Mouse (Mus musculus) CH12.LX (cell line): ENCODE measurements at regions not wholly inside any gene's neighbourhood (a gene's known extent, or its start where the extent isn't known, plus 50 kb on each side); places are given as distances from the start of the nearest gene placed in this dataset.

ENCODE experiments used
- DNase-seq: peaks from one replicate; pipeline ENCODE4 v3.0.0-alpha.2; 2013; ENCODE audit errors: extremely low read depth
- H3K27ac ChIP-seq: 2 replicates; pipeline ENCODE4 v1.5.1; 2012; ENCODE audit warnings: low read depth, mild to moderate bottlenecking, control low read depth, moderate library complexity; ENCODE audit not compliant: insufficient read depth
- H3K27me3 ChIP-seq: replicated peaks from 2 replicates; pipeline ENCODE3; 2012; ENCODE audit warnings: inconsistent platforms
- H3K36me3 ChIP-seq, 2 experiments: replicated peaks in 1 of 2; 2 replicates each; pipeline versions ENCODE3 to v1.6.1; 2012; ENCODE audit warnings: inconsistent platforms in 1 of 2, low read length in 1 of 2, mild to moderate bottlenecking in 1 of 2, mixed read lengths in 1 of 2, moderate library complexity in 1 of 2; ENCODE audit not compliant: control insufficient read depth in 1 of 2, insufficient read depth in 1 of 2
- H3K4me1 ChIP-seq, 2 experiments: 2 replicates each; pipeline ENCODE4 v1.6.1; 2012; ENCODE audit warnings: inconsistent platforms in 1 of 2, moderate library complexity in 1 of 2; ENCODE audit not compliant: insufficient read depth in 2 of 2, control insufficient read depth in 1 of 2
- H3K4me2 ChIP-seq: 2 replicates; pipeline ENCODE4 v1.6.1; 2012; ENCODE audit warnings: low read depth, mild to moderate bottlenecking, control low read depth; ENCODE audit not compliant: poor library complexity, insufficient read depth, severe bottlenecking
- H3K4me3 ChIP-seq, 3 experiments: fragments of 150-350 bp in 1 of 3; sonication (generic) in 1 of 3; replicated peaks in 1 of 3; 2 replicates each; pipeline versions ENCODE3 to v1.5.1; 2011 to 2012; ENCODE audit warnings: low read depth in 2 of 3, low read length in 2 of 3, mild to moderate bottlenecking in 2 of 3, moderate library complexity in 2 of 3, control low read depth in 1 of 3, improper control_type of control experiment in 1 of 3, inconsistent platforms in 1 of 3, mixed read lengths in 1 of 3; ENCODE audit not compliant: poor library complexity in 1 of 3
- H3K79me2 ChIP-seq: replicated peaks from 2 replicates; pipeline ENCODE4 v1.6.1; 2012; ENCODE audit warnings: mild to moderate bottlenecking, moderate library complexity; ENCODE audit not compliant: control insufficient read depth, poor library complexity, insufficient read depth, severe bottlenecking; ENCODE audit errors: extremely low read depth
- H3K9ac ChIP-seq: 2 replicates; pipeline ENCODE4 v1.6.1; 2012; ENCODE audit warnings: low read depth, mild to moderate bottlenecking, control low read depth, moderate library complexity; ENCODE audit not compliant: insufficient read depth
- H3K9me3 ChIP-seq: replicated peaks from 2 replicates; pipeline ENCODE3; 2012; ENCODE audit warnings: low read length, inconsistent platforms, mixed read lengths
- MAX ChIP-seq: IDR thresholded peaks from 2 replicates; pipeline ENCODE4 v1.6.1; 2011; ENCODE audit warnings: low read length, improper control_type of control experiment
- MYC ChIP-seq: IDR thresholded peaks from 2 replicates; pipeline ENCODE4 v1.6.1; 2011; ENCODE audit warnings: low read depth, mild to moderate bottlenecking, improper control_type of control experiment, low read length
- NRF1 ChIP-seq: IDR thresholded peaks from 2 replicates; pipeline ENCODE4 v1.6.1; 2014; ENCODE audit warnings: low read depth, mild to moderate bottlenecking, inconsistent platforms, low read length, improper control_type of control experiment, moderate library complexity
- SIN3A ChIP-seq: IDR thresholded peaks from 2 replicates; pipeline ENCODE4 v1.6.1; 2012; ENCODE audit warnings: low read length, improper control_type of control experiment, inconsistent platforms
- dilution Hi-C: fragments of 300-500 bp; cut with MboI; formaldehyde crosslinking; loops from 2 replicates; pipeline ENCODE4 v1.14.3; 2020; ENCODE audit warnings: low sequenced_read_pairs; ENCODE audit not compliant: extremely low pct_unique_long_range_greater_than_20kb, extremely low pct_ligation_motif_present
- in situ Hi-C: fragments of 300-500 bp; cut with MboI; formaldehyde crosslinking; loops from 3 replicates; pipeline ENCODE4 v1.14.3; 2019; ENCODE audit warnings: low sequenced_read_pairs, low pct_ligation_motif_present, low pct_unique_long_range_greater_than_20kb, mixed read lengths

DNA sequence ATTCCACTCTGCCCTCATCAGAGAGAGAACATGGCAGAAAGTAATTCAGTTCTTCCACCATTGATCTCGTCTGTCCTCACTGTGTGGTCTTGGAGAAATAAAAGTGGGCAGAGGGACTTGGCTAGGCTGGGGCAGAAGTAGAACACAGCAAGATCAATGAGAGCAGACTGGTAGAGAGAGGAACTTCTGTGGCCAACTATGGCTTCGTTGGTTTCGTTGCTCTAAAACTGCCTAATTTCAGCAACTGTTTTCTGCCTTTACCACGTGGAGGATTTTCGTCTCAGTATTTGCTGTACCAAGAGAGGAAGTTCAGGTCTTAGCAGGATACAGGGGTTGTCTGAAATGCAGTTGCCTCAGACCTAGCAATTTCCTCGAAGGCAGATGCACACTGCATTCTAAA is 63.4 kb upstream of the Wdr11 start:
- dilution Hi-C loops (no loop called here), in situ Hi-C loops (no loop called here)
- H3K36me3 ChIP-seq, result no peaks in the 10 kb centered on the region
- H3K9me3 ChIP-seq, result no peaks in the 10 kb centered on the region
- H3K4me2 ChIP-seq, result peak overlapping the region; percentile 63; the same call in 1 of the 2 replicates
- no peak overlapping the region; the same call in 1 of the 2 replicates for H3K9ac ChIP-seq
- H3K4me3 ChIP-seq, result no peak overlapping the region
- 0 out of 2 replicates have a peak, but pooled peaks have one; percentile 3 for TF ChIP-seq MYC
- no peak for TF ChIP-seq NRF1
- no peak for TF ChIP-seq SIN3A
- TF ChIP-seq MAX, result peak; percentile 61
- peak overlapping the region; percentile 15; the same call in 1 of the 2 replicates for H3K27ac ChIP-seq
- peaks cover 72% of the 10 kb centered on the region for H3K27me3 ChIP-seq
- peaks cover 4 to 8% of the 10 kb centered on the region in 2 experiments; a peak in 1 of 4 replicates for H3K4me1 ChIP-seq
- H3K79me2 ChIP-seq, result no peaks in the 10 kb centered on the region
- peak; percentile 9 for DNase-seq

DNA sequence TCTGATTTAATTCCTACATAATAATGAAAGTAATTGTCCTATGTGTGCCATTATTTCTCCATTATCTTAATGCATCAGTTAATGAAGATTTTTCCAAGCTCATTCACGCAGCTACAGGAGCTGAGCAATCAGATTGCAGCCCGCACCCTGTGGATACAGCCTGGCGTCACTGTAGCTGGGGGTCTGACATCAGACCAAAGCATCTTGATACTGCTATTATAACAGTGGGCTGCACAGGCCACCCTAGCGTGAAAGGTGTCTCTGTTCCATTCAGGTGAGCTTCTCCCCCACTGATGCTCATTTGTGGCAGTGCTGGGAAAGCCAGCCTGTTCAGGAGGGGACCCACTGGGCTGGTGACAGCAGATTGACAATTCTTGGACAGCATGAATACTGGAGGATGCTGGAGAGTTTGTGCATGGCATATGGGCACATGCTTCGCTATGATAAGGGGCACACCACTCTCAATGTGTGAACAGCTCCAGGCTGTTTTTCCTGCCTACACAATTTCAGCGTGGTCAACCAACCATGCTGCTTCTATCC is 58.2 kb upstream of the Wdr11 start:
- Histone ChIP-seq H3K79me2 (no peaks in the 10 kb centered on the region), H3K4me1 (peaks cover under 1 to 4% of the 10 kb centered on the region in 2 experiments; a peak in 1 of 4 replicates), H3K27ac (no peak overlapping the region), H3K4me3 (no peak overlapping the region), H3K9me3 (no peaks in the 10 kb centered on the region), H3K9ac (no peak overlapping the region), H3K4me2 (no peak overlapping the region), H3K36me3 (no peaks in the 10 kb centered on the region), H3K27me3 (peaks cover 77% of the 10 kb centered on the region)
- no peak for TF ChIP-seq MAX
- dilution Hi-C loops (no loop called here), in situ Hi-C loops (no loop called here)
- DNase-seq, result no peak
